Mouse (Mus musculus) retina, embryonic 14.5 days (tissue): Measurements from ENCODE around the gene Grik3.
A peak's percentile ranks its signal among the peaks of the same experiment; 100 is the strongest.

Experiments used
- DNase-seq: peaks from one replicate; pipeline ENCODE4 v3.0.0-alpha.2; 2015; ENCODE audit warnings: low spot score

Gene Grik3

DNA sequence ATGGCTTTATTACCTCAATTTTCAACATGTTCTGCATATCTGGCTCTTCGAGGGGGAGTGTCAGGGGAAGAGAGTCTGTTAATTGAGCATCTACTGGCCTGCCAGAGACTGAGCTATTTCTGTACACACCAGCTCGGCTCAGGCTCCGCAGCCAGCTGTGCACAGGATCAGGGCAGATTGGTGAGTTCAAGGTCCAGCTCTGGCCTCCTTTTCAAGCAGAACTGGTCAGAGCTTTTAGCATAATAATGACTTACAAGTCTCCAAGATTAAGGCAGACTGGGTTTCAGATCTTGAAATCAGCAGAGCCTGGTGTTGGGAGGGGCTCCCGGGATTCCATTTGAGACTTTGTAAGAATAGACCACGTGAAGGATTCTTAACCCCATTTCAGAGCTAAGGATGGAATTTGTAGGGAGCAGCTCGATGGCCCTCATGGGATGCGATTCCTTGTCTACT is 55.3 kb downstream of the Grik3 start:
- DNase-seq = no peak

- no peak for DNase-seq
These were observed 57.7 kb downstream of the Grik3 start for GRCm38 (mm10) chr4:125548190-125548589.

- no peak for DNase-seq
These were observed 63.3 kb downstream of the Grik3 start for GRCm38 (mm10) chr4:125553754-125554153.

DNA sequence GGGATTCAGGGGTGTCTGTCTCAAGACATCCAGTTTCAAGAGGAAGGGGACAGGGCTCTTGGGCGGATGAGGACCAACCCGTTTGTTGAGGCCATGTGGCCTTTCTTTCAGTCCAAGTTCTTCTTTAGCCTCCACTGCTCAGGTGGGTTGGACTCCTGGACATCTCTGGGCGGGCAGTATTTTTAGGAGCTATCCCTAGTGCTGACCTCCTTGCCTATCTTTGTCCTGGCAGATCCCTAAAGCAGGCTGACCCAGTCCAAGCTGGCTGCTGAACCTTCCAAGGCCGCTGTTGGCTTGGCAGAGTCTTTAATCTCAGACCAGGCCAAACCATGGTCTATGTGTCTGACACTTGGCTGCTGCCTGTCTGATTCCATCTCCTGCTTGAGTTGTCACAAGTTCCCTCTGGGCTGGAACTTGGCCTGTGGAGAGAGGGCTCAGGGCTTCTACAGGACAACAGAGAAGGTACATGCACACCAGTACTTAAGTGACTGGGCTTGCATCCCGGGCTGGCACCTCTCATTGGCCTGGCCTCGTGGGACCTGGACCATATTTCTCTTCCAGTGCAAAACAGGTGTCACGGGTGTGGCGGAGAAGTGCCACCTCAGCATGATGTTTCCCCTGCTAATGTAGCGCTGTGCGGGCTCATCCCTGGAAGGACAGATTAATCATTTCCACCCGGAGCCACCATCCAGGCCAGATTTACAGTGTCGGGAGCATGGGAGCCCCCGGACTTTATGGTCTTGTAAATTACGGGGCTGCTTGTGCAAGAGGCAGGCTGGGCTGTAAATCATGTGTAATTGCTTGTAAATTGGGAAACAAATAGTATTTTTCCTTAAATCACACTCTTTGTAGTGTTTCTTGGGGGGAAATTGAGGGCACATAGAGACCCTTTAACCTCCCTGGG is 66.2 kb downstream of the Grik3 start:
- DNase-seq = no peak

- no peak for DNase-seq
These were observed 69.1 kb downstream of the Grik3 start for GRCm38 (mm10) chr4:125559564-125559963.

GRCm38 (mm10) chr4:125560806-125561205 is 70.3 kb downstream of the Grik3 start:
- no peak for DNase-seq

DNA sequence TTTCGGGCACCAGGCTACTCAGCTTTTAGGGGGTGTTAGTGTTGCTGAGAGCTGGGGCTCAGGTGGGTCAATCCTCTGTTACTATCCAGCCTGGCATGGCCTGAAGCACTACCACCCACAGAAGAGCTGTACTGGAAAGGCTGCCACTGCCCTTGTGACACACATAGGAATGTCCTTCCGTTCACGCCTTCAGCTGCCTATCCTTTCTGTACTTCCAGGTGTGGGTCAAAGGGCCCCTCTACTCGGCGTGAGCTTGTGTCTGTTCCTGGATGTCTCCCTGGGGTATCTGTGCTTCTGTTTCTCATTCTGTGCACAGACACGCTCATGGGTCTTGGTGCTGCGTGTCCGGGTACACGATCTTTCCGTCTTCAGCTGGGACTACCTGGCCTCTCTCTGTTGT is 73.1 kb downstream of the Grik3 start:
- DNase-seq = no peak

DNA sequence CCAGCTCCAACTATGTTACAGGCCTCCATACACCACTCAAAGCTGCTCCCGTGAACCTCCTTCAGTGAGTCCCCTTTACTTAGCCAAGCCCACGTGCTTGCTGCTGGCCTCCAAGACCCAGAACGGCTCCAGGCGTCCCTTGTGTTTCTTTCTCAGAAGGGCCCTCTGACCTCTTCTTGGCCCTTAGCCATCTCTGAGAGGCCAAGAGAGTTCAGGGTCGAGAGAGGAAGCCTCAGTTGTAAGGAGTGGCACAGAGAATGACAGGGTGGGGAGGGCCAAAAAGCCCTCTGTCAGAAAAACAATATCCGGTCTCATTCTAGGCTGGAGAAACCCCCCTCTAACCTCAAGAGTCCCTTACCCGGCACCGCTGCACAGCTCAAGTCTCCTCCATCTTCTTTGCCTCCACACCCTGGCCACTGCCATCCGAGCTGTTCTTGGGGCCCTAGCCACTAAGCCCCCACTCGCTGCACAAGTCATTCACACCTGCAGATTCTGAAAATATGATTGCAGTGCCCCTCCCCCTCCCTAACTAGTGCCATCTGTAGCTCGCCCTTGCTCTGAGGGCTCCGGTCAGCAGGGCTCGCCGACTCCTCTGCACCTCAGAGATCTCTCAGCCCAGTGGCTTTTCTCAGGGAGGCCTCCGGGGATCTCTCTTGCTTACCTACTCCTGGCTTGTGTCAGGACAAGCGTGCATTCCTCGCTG is 73.7 kb downstream of the Grik3 start:
- no peak for DNase-seq

DNA sequence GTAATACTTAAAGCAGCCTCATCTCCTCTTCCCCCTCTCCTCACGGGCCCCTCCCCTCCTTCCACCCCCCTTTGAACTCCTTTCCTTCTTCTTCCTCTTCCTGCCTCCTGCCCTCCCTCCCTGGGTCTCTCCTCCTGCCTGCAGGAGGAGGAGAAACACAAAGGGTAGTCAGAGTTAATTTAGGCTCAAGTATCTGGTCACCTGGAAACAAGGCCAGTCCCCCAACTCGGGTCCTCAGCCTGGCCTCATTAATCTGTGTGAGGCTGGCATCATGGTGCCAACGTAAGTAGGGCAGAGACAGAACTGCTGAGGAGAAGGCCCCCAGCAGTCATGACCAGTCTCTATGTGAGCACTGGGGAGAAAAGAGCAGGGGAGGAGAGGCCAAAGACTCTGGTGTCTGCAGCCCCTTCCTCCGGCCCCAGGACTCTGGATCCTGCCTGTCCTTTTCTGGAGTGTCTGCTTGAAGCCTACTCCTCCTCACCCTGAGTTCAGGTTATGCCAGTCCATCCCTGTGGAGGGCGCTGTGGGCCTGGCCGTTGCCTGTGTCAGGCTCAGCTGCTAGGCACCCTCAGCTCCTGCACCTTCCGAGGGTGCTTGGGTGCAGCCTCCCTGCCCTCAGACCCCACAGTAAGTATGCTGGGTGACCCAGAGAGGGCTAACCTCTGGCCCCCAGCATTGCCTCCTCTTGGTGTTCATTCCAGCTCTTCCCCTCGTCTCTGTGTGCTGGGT is 75.4 kb downstream of the Grik3 start:
- DNase-seq = peak; percentile 72

GRCm38 (mm10) chr4:125568210-125568609 is 77.7 kb downstream of the Grik3 start:
- DNase-seq = no peak

DNA sequence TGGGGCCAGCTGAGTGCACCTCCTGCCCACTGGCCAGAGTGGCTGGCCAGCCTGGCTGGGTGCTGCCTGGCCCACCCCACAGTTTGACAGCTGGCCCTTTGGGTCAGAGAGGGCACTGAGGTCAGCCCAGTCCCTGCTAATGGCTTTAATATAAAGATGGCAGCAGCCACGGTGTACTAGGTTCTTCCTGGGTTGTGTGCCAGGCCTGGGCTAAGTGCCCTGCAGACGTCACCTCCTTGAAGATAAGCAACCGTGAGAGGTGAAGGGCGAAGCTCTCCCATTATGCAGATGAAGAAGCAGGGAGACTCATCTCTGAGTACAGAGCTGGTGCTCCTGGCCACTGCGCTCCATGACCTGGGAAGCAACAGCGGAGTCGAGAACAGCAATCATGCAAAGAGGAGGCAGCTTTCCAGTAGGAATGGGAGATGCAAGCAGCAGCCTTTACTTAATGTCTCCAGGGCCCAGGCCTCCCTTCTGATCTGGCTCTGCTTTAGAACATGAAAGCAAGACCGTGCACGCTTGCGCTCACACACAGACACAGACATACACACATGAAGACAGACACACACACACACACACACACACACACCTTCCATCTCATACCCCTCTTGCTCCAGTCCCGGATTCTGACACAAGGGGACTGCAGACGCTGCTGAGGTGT is 81.3 kb downstream of the Grik3 start:
- no peak for DNase-seq

DNA sequence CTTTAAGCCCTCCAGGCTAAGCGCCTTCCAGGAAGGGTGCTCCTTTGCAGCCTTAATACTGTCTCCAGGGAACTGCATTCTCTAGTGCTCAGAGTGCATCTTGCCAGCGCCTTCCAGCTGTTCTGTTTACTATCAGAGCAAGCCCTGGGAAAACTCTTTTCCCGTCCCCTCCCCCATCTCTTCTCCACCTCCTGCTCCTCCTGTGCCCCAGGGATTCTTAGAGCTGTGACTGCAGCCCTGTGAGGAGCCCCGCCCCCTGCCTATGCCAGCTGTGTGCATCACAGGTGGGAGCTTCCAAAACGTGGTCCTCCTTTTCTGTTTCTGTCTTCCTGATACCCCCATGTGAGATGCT is 81.8 kb downstream of the Grik3 start:
- DNase-seq = peak; percentile 52

- DNase-seq = peak; percentile 73
These were observed 82.5 kb downstream of the Grik3 start for GRCm38 (mm10) chr4:125573000-125573399.

DNA sequence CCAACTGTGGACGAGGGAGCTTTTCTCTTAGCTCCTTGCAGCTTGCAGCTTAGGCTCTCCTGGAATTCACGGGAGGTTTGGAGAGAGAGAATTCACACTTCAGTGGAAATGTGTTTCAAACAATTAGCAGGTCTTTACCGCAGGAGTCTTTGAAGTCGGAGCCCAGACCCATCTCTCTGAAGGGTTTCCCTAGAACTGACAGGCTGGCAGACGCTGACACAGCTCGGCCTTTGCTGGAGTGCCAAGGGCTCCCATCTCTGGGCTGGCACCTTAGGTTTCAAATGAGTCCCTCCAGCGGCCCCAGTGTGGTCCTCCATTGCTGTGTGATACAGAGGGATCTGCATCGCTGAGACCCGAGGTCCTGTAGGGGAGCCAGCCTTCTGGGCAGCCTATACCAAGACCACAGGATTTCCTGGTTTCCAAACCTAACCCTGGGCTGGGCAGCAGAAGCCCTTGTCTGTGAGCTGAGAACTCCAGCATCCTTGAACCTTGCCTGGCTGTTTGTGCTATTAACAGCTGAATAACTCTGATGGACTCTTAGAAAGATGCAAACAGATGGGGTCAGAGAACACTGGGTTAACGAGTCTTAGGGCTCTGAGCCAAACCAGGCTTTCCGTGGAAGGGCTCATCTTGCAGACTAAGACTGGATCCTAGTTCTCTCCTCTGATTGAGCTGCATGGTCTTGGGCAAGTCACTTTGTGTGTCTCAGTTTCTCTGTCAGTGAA is 83.6 kb downstream of the Grik3 start:
- DNase-seq = no peak

GRCm38 (mm10) chr4:125580336-125580735 is 89.8 kb downstream of the Grik3 start:
- DNase-seq = no peak

DNA sequence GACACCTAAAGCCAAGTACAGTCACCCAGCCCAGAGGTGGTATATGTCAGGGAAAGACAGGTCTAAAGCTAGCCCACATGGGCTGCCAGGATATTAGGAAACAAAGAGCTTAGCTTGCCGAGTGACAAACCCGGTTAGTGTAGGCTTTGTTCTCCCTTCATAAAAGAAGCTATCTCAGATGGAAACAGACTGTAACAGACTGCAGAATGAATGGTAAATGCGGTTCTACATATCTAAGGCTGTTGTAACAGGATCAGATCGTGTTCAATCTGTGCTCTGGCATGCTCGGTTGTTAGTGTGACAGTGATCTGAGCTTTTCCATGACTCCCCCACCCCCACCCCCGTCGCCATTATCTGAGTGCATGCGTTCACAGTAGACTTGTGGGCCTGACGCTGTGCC is 92.8 kb downstream of the Grik3 start:
- DNase-seq = no peak

GRCm38 (mm10) chr4:125583935-125584334 is 93.4 kb downstream of the Grik3 start:
- DNase-seq = no peak

DNA sequence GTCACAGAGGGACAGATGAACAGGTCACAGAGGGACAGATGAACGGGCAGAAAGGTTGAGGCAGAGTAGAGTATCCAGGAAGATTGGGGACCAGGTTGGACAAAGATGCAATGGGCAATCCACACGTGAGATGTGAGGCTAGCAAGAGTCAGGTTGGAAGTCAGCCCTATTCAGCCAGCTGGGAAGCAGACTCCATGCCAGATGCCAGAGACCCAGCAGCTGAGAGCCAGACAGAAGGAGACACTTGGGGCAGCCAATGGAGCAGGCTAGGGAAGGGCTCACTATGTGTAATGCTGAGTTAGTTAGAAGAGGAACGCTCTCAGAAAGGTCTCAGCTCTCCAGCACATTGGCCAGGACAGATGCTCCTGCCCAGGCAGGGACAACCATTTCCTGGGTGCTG is 94.2 kb downstream of the Grik3 start:
- DNase-seq = no peak

DNA sequence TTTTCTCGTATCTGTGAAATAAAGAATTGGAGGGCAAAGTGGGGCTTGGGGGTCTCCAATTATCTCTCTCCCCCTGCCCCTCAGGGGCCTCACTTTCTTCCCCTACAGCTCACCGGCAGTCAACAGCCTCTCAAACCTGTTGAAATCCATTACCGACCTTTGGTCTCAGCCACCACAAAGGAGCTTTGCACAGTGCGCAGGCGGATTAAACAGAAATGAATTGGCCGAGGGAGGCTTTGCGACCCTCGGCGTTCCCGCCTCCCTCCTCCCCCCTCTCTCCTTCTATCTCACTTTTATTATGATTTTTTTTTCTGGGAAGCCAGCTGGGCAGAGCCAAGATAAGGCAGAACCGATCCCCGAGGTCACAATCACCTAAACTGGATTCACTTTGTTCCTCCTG is 97.1 kb downstream of the Grik3 start:
- no peak for DNase-seq

- DNase-seq = peak; percentile 75
These were observed 99.9 kb downstream of the Grik3 start for GRCm38 (mm10) chr4:125590241-125590919.

- no peak for DNase-seq
These were observed 102.2 kb downstream of the Grik3 start for GRCm38 (mm10) chr4:125592663-125593062.
